Mouse (Mus musculus): ENCODE measurements around the gene Olfr328. TPM values are rescaled to one million over a fixed set of nuclear protein-coding genes. Genes with fewer than 3 reads are reported as not detected.
"Not testable (repeated sequence)": the region's sequence is repeated elsewhere in the genome, so short reads cannot be mapped to it uniquely, and the experiment has no call there.

Olfr328 gene
- polyA plus RNA-seq, 1 experiment from 2014 or later = not detected

- no peak within 1 kb of the TSS for H3K4me2 ChIP-seq
- no peak for ATAC-seq
- no peaks in the 10 kb centered on the region for H3K36me3 ChIP-seq
- no peak within 1 kb of the TSS for H3K27ac ChIP-seq
- 66% methylated on average over 5 of the region's 5 CpGs for WGBS (ENCODE audit: insufficient replicate concordance)
- H3K9ac ChIP-seq = no peak within 1 kb of the TSS
- H3K4me3 ChIP-seq = no peak within 1 kb of the TSS
- H3K4me1 ChIP-seq = no peaks in the 10 kb centered on the region
- H3K9me3 ChIP-seq (replicated peaks) = no peaks in the 10 kb centered on the region
- H3K27me3 ChIP-seq (replicated peaks) = no peaks in the 10 kb centered on the region
Observed at GRCm38 (mm10) chr11:58546322-58546721, 9.1 kb downstream of the Olfr328 start, which contains the start of gene Olfr329-ps. Olfr329-ps (minus strand) TSS chr11:58546422.

GRCm38 (mm10) chr11:58534736-58535135, 20.7 kb downstream of the Olfr328 start, which contains the start of gene Olfr330:
Olfr330 (minus strand) TSS chr11:58534836.
- H3K4me2 ChIP-seq; H3K27me3 ChIP-seq (replicated peaks); H3K9ac ChIP-seq; H3K4me3 ChIP-seq; H3K9me3 ChIP-seq (replicated peaks); H3K36me3 ChIP-seq; ATAC-seq; H3K4me1 ChIP-seq; H3K27ac ChIP-seq: not testable (repeated sequence)

- H3K4me1 ChIP-seq; H3K9ac ChIP-seq; H3K36me3 ChIP-seq; H3K4me2 ChIP-seq; ATAC-seq; H3K27ac ChIP-seq; H3K9me3 ChIP-seq (replicated peaks); H3K4me3 ChIP-seq; H3K27me3 ChIP-seq (replicated peaks): not testable (repeated sequence)
- 73% methylated on average over 8 of the region's 9 CpGs for WGBS (ENCODE audit: insufficient replicate concordance)
Observed at GRCm38 (mm10) chr11:58519756-58520155, 35.7 kb downstream of the Olfr328 start.

GRCm38 (mm10) chr11:58518916-58519315, 36.5 kb downstream of the Olfr328 start:
- WGBS (ENCODE audit: insufficient replicate concordance) = 84% methylated on average over 18 of the region's 18 CpGs
- ATAC-seq; H3K27me3 ChIP-seq (replicated peaks); H3K36me3 ChIP-seq; H3K4me1 ChIP-seq; H3K4me2 ChIP-seq; H3K4me3 ChIP-seq; H3K9ac ChIP-seq; H3K9me3 ChIP-seq (replicated peaks); H3K27ac ChIP-seq: not testable (repeated sequence)

GRCm38 (mm10) chr11:58509058-58509457, 46.4 kb downstream of the Olfr328 start:
- not testable (repeated sequence) for H3K27ac ChIP-seq; H3K4me3 ChIP-seq; H3K4me2 ChIP-seq; H3K27me3 ChIP-seq (replicated peaks); H3K36me3 ChIP-seq; H3K4me1 ChIP-seq; H3K9me3 ChIP-seq (replicated peaks); ATAC-seq; H3K9ac ChIP-seq
- 71% methylated on average over 19 of the region's 19 CpGs for WGBS (ENCODE audit: insufficient replicate concordance)

GRCm38 (mm10) chr11:58502472-58502871, 53.0 kb downstream of the Olfr328 start, which contains the start of gene Olfr331:
Olfr331 (minus strand) TSS chr11:58502572.
- not testable (repeated sequence) for H3K9me3 ChIP-seq (replicated peaks); H3K9ac ChIP-seq; H3K4me3 ChIP-seq; H3K27ac ChIP-seq; H3K36me3 ChIP-seq; ATAC-seq; H3K27me3 ChIP-seq (replicated peaks); H3K4me1 ChIP-seq; H3K4me2 ChIP-seq

Other genes starting within 250 kb of the Olfr328 start
- 18.2 and 18.5 TPM in 2 replicates for gene Zfp692, start 248.6 kb downstream of the Olfr328 start, polyA plus RNA-seq (2016; fragmentation: Nextera tagmentation; extraction: Ambion mirVana)
- 50.1 and 50.4 TPM in 2 replicates for gene Zfp672, start 225.3 kb downstream of the Olfr328 start, polyA plus RNA-seq (2016; fragmentation: Nextera tagmentation; extraction: Ambion mirVana)
- gene Sh3bp5l, start 224.9 kb downstream of the Olfr328 start, polyA plus RNA-seq (2016; fragmentation: Nextera tagmentation; extraction: Ambion mirVana) = 19.8 and 19.9 TPM in 2 replicates
- gene Lypd8, start 176.6 kb downstream of the Olfr328 start, polyA plus RNA-seq (2016; fragmentation: Nextera tagmentation; extraction: Ambion mirVana) = 0.19 TPM in 1 of 2 replicates, not detected in the other
- gene 1810065E05Rik, start 134.5 kb downstream of the Olfr328 start, polyA plus RNA-seq (2016; fragmentation: Nextera tagmentation; extraction: Ambion mirVana) = not detected in 2 replicates
- gene Gm12253, start 123.1 kb downstream of the Olfr328 start, polyA plus RNA-seq (2016; fragmentation: Nextera tagmentation; extraction: Ambion mirVana) = not detected in 2 replicates
- gene Lypd9, start 102.7 kb downstream of the Olfr328 start, polyA plus RNA-seq (2016; fragmentation: Nextera tagmentation; extraction: Ambion mirVana) = not detected in 2 replicates
- not detected in 2 replicates for gene Olfr30, start 93.4 kb downstream of the Olfr328 start, polyA plus RNA-seq (2016; fragmentation: Nextera tagmentation; extraction: Ambion mirVana)
- not detected in 2 replicates for gene Olfr332, start 63.1 kb downstream of the Olfr328 start, polyA plus RNA-seq (2016; fragmentation: Nextera tagmentation; extraction: Ambion mirVana)
- gene Olfr331, start 53.1 kb downstream of the Olfr328 start, polyA plus RNA-seq (2016; fragmentation: Nextera tagmentation; extraction: Ambion mirVana) = not detected in 2 replicates
- gene Olfr330, start 20.8 kb downstream of the Olfr328 start, polyA plus RNA-seq (2016; fragmentation: Nextera tagmentation; extraction: Ambion mirVana) = not detected in 2 replicates
- gene Olfr329-ps, start 9.2 kb downstream of the Olfr328 start, polyA plus RNA-seq (2016; fragmentation: Nextera tagmentation; extraction: Ambion mirVana) = not detected in 2 replicates
- not detected in 2 replicates for gene Olfr224, start 14.9 kb upstream of the Olfr328 start, polyA plus RNA-seq (2016; fragmentation: Nextera tagmentation; extraction: Ambion mirVana)
- gene Olfr325, start 22.1 kb upstream of the Olfr328 start, polyA plus RNA-seq (2016; fragmentation: Nextera tagmentation; extraction: Ambion mirVana) = not detected in 2 replicates
- not detected in 2 replicates for gene Olfr324, start 39.5 kb upstream of the Olfr328 start, polyA plus RNA-seq (2016; fragmentation: Nextera tagmentation; extraction: Ambion mirVana)
- gene 2210407C18Rik, start 60.4 kb upstream of the Olfr328 start, polyA plus RNA-seq (2016; fragmentation: Nextera tagmentation; extraction: Ambion mirVana) = not detected in 2 replicates
- gene Olfr323, start 74.9 kb upstream of the Olfr328 start, polyA plus RNA-seq (2016; fragmentation: Nextera tagmentation; extraction: Ambion mirVana) = not detected in 2 replicates
- gene Trim58, start 84.8 kb upstream of the Olfr328 start, polyA plus RNA-seq (2016; fragmentation: Nextera tagmentation; extraction: Ambion mirVana) = 9.2 and 10.1 TPM in 2 replicates
- not detected in 2 replicates for gene Olfr322, start 103.1 kb upstream of the Olfr328 start, polyA plus RNA-seq (2016; fragmentation: Nextera tagmentation; extraction: Ambion mirVana)
- gene Olfr320, start 125.5 kb upstream of the Olfr328 start, polyA plus RNA-seq (2016; fragmentation: Nextera tagmentation; extraction: Ambion mirVana) = not detected in 2 replicates
- not detected in 2 replicates for gene Olfr319, start 143.5 kb upstream of the Olfr328 start, polyA plus RNA-seq (2016; fragmentation: Nextera tagmentation; extraction: Ambion mirVana)
- gene Olfr318, start 168.4 kb upstream of the Olfr328 start, polyA plus RNA-seq (2016; fragmentation: Nextera tagmentation; extraction: Ambion mirVana) = not detected in 2 replicates
- not detected in 2 replicates for gene Olfr317, start 183.6 kb upstream of the Olfr328 start, polyA plus RNA-seq (2016; fragmentation: Nextera tagmentation; extraction: Ambion mirVana)
- not detected in 2 replicates for gene Olfr316, start 197.1 kb upstream of the Olfr328 start, polyA plus RNA-seq (2016; fragmentation: Nextera tagmentation; extraction: Ambion mirVana)
- not detected in 2 replicates for gene Olfr315, start 217.6 kb upstream of the Olfr328 start, polyA plus RNA-seq (2016; fragmentation: Nextera tagmentation; extraction: Ambion mirVana)
- gene Olfr314, start 227.3 kb upstream of the Olfr328 start, polyA plus RNA-seq (2016; fragmentation: Nextera tagmentation; extraction: Ambion mirVana) = not detected in 2 replicates
- gene Fam183b, start 246.3 kb upstream of the Olfr328 start, polyA plus RNA-seq (2016; fragmentation: Nextera tagmentation; extraction: Ambion mirVana) = 0.31 TPM in 1 of 2 replicates, not detected in the other

Measured in liver, embryonic 12.5 days (tissue).